Comparison of ENCODE assay signal across 23 mouse cellular contexts in genomic region chr19:16219978-16220377, GRCm38 (mm10).
"Had no signal": no experiment of that assay in that cellular context is flagged by ENCODE, and none has a peak within 500 bp of the region (broad histone marks: within the 10 kb centered on the region; RNA-seq: fewer than 3 reads in every experiment).

No protein-coding gene starts in this region.

- H3K4me2 ChIP-seq: limb, embryonic 13.5 days; liver, embryonic 12.5 days; liver, embryonic 15.5 days; lung, embryonic 15.5 days; midbrain, embryonic 13.5 days; neural tube, embryonic 13.5 days had no signal

- H3K27ac ChIP-seq: limb, embryonic 10.5 days; limb, embryonic 13.5 days; liver, embryonic 12.5 days; liver, embryonic 15.5 days; lung, embryonic 15.5 days; midbrain, embryonic 10.5 days; midbrain, embryonic 13.5 days; neural tube, embryonic 13.5 days; stomach, postnatal 0 days had no signal

- H3K4me1 ChIP-seq: limb, embryonic 10.5 days; midbrain, embryonic 10.5 days had no signal

- H3K9me3 ChIP-seq: limb, embryonic 10.5 days; limb, embryonic 13.5 days; liver, embryonic 12.5 days; liver, embryonic 15.5 days; lung, embryonic 15.5 days; megakaryocyte, embryonic 14.5 days; midbrain, embryonic 10.5 days; midbrain, embryonic 13.5 days; neural tube, embryonic 13.5 days had no signal

- H3K4me3 ChIP-seq: limb, embryonic 10.5 days; limb, embryonic 13.5 days; liver, embryonic 12.5 days; liver, embryonic 15.5 days; lung, embryonic 15.5 days; midbrain, embryonic 10.5 days; midbrain, embryonic 13.5 days; myocyte; neural tube, embryonic 13.5 days had no signal

- H3K36me3 ChIP-seq: liver, embryonic 15.5 days had no signal

- H3K9ac ChIP-seq: limb, embryonic 13.5 days; liver, embryonic 12.5 days; liver, embryonic 15.5 days; lung, embryonic 15.5 days; midbrain, embryonic 13.5 days; neural tube, embryonic 13.5 days had no signal

- ATAC-seq: liver, embryonic 12.5 days; midbrain, embryonic 13.5 days; midbrain, embryonic 16.5 days had no signal

- DNase-seq: kidney, adult 18-20 months; kidney, adult 9 months; kidney, postnatal 14 days; kidney, postnatal 4 days; liver; lung, adult 18-20 months; lung, postnatal 10 days; lung, postnatal 36 days; retina, postnatal 1 day; right cerebral cortex, postnatal 4 days; thymus, postnatal 25 days had no signal

- H3K27me3 ChIP-seq: limb, embryonic 13.5 days; liver, embryonic 12.5 days; liver, embryonic 15.5 days; lung, embryonic 15.5 days; megakaryocyte, embryonic 14.5 days; midbrain, embryonic 13.5 days; neural tube, embryonic 13.5 days had no signal
